Mouse (Mus musculus) mammary gland, adult 2 months (tissue): ENCODE results near the gene Vmn1r91. TPM values are rescaled to one million over a fixed set of nuclear protein-coding genes. Genes with fewer than 3 reads are reported as not detected.

Source experiments
- polyA plus RNA-seq: library from polyadenylated mRNA; depleted of rRNA; stranded (reverse); fragments of >200 nt; gene quantifications from 2 replicates; pipeline ENCODE4 v1.2.3, GENCODE M21; 2012; ENCODE audit warnings: low replicate concordance; rRNA removed

Gene Vmn1r91
- not detected in 2 replicates for polyA plus RNA-seq

GRCm38 (mm10) chr7:20099380-20099779 lies at the start of gene Vmn1r91:
Vmn1r91 (plus strand) TSS chr7:20099680.

GRCm38 (mm10) chr7:20122479-20122878 lies 23.0 kb downstream of the Vmn1r91 start, which contains the start of gene Gm16442:
Gm16442 (minus strand) TSS chr7:20122579.

GRCm38 (mm10) chr7:20138988-20139387 lies 39.5 kb downstream of the Vmn1r91 start, which contains the start of gene Vmn1r93:
Vmn1r93 (minus strand) TSS chr7:20139088.

Other genes starting within 250 kb of the Vmn1r91 start
- gene Gm19345, start 247.7 kb upstream of the Vmn1r91 start, polyA plus RNA-seq: 0.88 and 1.4 TPM in 2 replicates
- 1.6 and 5.1 TPM in 2 replicates for gene Ceacam16, start 238.4 kb upstream of the Vmn1r91 start, polyA plus RNA-seq
- gene Ceacam19, start 211.7 kb upstream of the Vmn1r91 start, polyA plus RNA-seq: 0.12 and 0.65 TPM in 2 replicates
- 12.9 and 18.0 TPM in 2 replicates for gene Pvr, start 178.5 kb upstream of the Vmn1r91 start, polyA plus RNA-seq
- gene Igsf23, start 148.9 kb upstream of the Vmn1r91 start, polyA plus RNA-seq: 1.3 and 2.0 TPM in 2 replicates
- 0.13 and 0.19 TPM in 2 replicates for gene Ceacam20, start 134.3 kb upstream of the Vmn1r91 start, polyA plus RNA-seq
- 0.10 TPM in 1 of 2 replicates, not detected in the other for gene Nlrp9b, start 108.2 kb upstream of the Vmn1r91 start, polyA plus RNA-seq
- not detected in 2 replicates for gene Gm16442, start 22.9 kb downstream of the Vmn1r91 start, polyA plus RNA-seq
- not detected in 2 replicates for gene Vmn1r93, start 39.4 kb downstream of the Vmn1r91 start, polyA plus RNA-seq
- gene Vmn1r94, start 68.7 kb downstream of the Vmn1r91 start, polyA plus RNA-seq: not detected in 2 replicates
- gene Vmn1r95, start 94.0 kb downstream of the Vmn1r91 start, polyA plus RNA-seq: not detected in 2 replicates
- gene Gm6164, start 105.9 kb downstream of the Vmn1r91 start, polyA plus RNA-seq: not detected in 2 replicates
- gene Gm4498, start 134.1 kb downstream of the Vmn1r91 start, polyA plus RNA-seq: not detected in 2 replicates
- not detected in 2 replicates for gene Gm5890, start 163.2 kb downstream of the Vmn1r91 start, polyA plus RNA-seq
- gene Gm4133, start 234.4 kb downstream of the Vmn1r91 start, polyA plus RNA-seq: not detected in 2 replicates